Comparison of ENCODE assay signal across 13 mouse cellular contexts in genomic region chr16:10080121-10080679, GRCm38 (mm10).
"Had no signal": no experiment of that assay in that cellular context is flagged by ENCODE, and none has a peak within 500 bp of the region (broad histone marks: within the 10 kb centered on the region; RNA-seq: fewer than 3 reads in every experiment).

No protein-coding gene starts in this region.

- DNase-seq: lung, embryonic 14.5 days; lung, postnatal 10 days; lung, postnatal 4 days; midbrain, embryonic 14.5 days; right cerebral cortex, postnatal 14 days; thymus, adult 2 months; thymus, postnatal 25 days; thymus, postnatal 4 days had no signal

- H3K27ac ChIP-seq: midbrain, embryonic 10.5 days; midbrain, embryonic 12.5 days; neural tube, embryonic 12.5 days; stomach, embryonic 15.5 days; stomach, postnatal 0 days had no signal

- H3K36me3 ChIP-seq: midbrain, embryonic 10.5 days; midbrain, embryonic 12.5 days; neural tube, embryonic 12.5 days; stomach, embryonic 15.5 days had no signal

- H3K4me3 ChIP-seq: midbrain, embryonic 10.5 days; midbrain, embryonic 12.5 days; neural tube, embryonic 12.5 days; stomach, embryonic 15.5 days had no signal

- H3K9me3 ChIP-seq: midbrain, embryonic 10.5 days; midbrain, embryonic 12.5 days; neural tube, embryonic 12.5 days; stomach, embryonic 15.5 days had no signal

- H3K4me1 ChIP-seq: midbrain, embryonic 10.5 days; midbrain, embryonic 12.5 days; neural tube, embryonic 12.5 days; stomach, embryonic 15.5 days had no signal

- H3K27me3 ChIP-seq: midbrain, embryonic 12.5 days; neural tube, embryonic 12.5 days; stomach, embryonic 15.5 days had no signal
